Mouse (Mus musculus) brown adipose tissue, adult 24 weeks (tissue): ENCODE results near the gene Gm42906. TPM values are rescaled to one million over a fixed set of nuclear protein-coding genes. Genes with fewer than 3 reads are reported as not detected.
A peak's percentile ranks its signal among the peaks of the same experiment; 100 is the strongest.

Experiments used
- H3K27ac ChIP-seq: fragments of 200-500 bp; replicated peaks from 2 replicates; pipeline ENCODE4 v1.5.1; 2012; ENCODE audit warnings: low read depth, mild to moderate bottlenecking, low read length
- H3K4me1 ChIP-seq: fragments of 200-500 bp; 2 replicates; pipeline ENCODE4 v1.6.1; 2012; ENCODE audit warnings: low read length, mixed read lengths; ENCODE audit not compliant: control insufficient read depth, insufficient read depth, insufficient read length
- H3K4me3 ChIP-seq: fragments of 200-500 bp; 2 replicates; pipeline ENCODE4 v1.5.1; 2012; ENCODE audit warnings: low read depth, mild to moderate bottlenecking, low read length, moderate library complexity; ENCODE audit not compliant: insufficient read depth
- polyA plus RNA-seq: library from polyadenylated mRNA; stranded (reverse); fragments of >200 nt; gene quantifications from 2 replicates; pipeline ENCODE4 v1.2.4, GENCODE M21; 2012; ENCODE audit not compliant: missing spikeins, insufficient read depth, insufficient read length

The Gm42906 gene
- polyA plus RNA-seq, 1 experiment = not detected

GRCm38 (mm10) chr5:151105054-151105971 lies 322.6 kb downstream of the Gm42906 start:
- no peak overlapping the region for H3K27ac ChIP-seq
- no peak overlapping the region for H3K4me3 ChIP-seq
- H3K4me1 ChIP-seq = peaks cover 27% of the 10 kb centered on the region

- peaks cover 21% of the 10 kb centered on the region for H3K4me1 ChIP-seq
- no peak overlapping the region for H3K27ac ChIP-seq
- no peak overlapping the region for H3K4me3 ChIP-seq
These were observed 323.5 kb downstream of the Gm42906 start for GRCm38 (mm10) chr5:151104354-151105053.

GRCm38 (mm10) chr5:151103284-151103683 lies 324.7 kb downstream of the Gm42906 start:
- Histone ChIP-seq H3K4me3 (no peak overlapping the region), H3K27ac (no peak overlapping the region), H3K4me1 (peaks cover 15% of the 10 kb centered on the region)

GRCm38 (mm10) chr5:151102262-151102661 lies 325.7 kb downstream of the Gm42906 start:
- Histone ChIP-seq H3K27ac (no peak overlapping the region), H3K4me1 (peaks cover 14% of the 10 kb centered on the region), H3K4me3 (no peak overlapping the region)

- peaks cover 14% of the 10 kb centered on the region for H3K4me1 ChIP-seq
- peak overlapping the region; percentile 66 for H3K27ac ChIP-seq
- no peak overlapping the region for H3K4me3 ChIP-seq
These were observed 332.0 kb downstream of the Gm42906 start for GRCm38 (mm10) chr5:151096012-151096411.

- Histone ChIP-seq H3K4me1 (peaks cover 14% of the 10 kb centered on the region), H3K4me3 (no peak overlapping the region), H3K27ac (no peak overlapping the region)
These were observed 334.9 kb downstream of the Gm42906 start for GRCm38 (mm10) chr5:151092886-151093665.

GRCm38 (mm10) chr5:151090996-151091395 lies 337.0 kb downstream of the Gm42906 start:
- H3K4me1 ChIP-seq = peaks cover 23% of the 10 kb centered on the region
- no peak overlapping the region for H3K4me3 ChIP-seq
- H3K27ac ChIP-seq = no peak overlapping the region

- Histone ChIP-seq H3K4me3 (no peak overlapping the region), H3K27ac (no peak overlapping the region), H3K4me1 (peaks cover 25% of the 10 kb centered on the region)
These were observed 338.8 kb downstream of the Gm42906 start for GRCm38 (mm10) chr5:151089201-151089600.

GRCm38 (mm10) chr5:151086425-151087202 lies 341.3 kb downstream of the Gm42906 start:
- H3K4me1 ChIP-seq = peaks cover 25% of the 10 kb centered on the region
- H3K27ac ChIP-seq = peak overlapping the region; percentile 64
- no peak overlapping the region for H3K4me3 ChIP-seq

GRCm38 (mm10) chr5:151085749-151086148 lies 342.2 kb downstream of the Gm42906 start:
- Histone ChIP-seq H3K4me1 (peaks cover 25% of the 10 kb centered on the region), H3K27ac (no peak overlapping the region), H3K4me3 (no peak overlapping the region)

- H3K27ac ChIP-seq = no peak overlapping the region
- no peaks in the 10 kb centered on the region; the same call in 1 of the 2 replicates for H3K4me1 ChIP-seq
- H3K4me3 ChIP-seq = no peak overlapping the region
These were observed 347.7 kb downstream of the Gm42906 start for GRCm38 (mm10) chr5:151080276-151080675.

GRCm38 (mm10) chr5:151077953-151078352 lies 350.0 kb downstream of the Gm42906 start:
- H3K4me1 ChIP-seq = no peaks in the 10 kb centered on the region; the same call in 1 of the 2 replicates
- no peak overlapping the region for H3K27ac ChIP-seq
- H3K4me3 ChIP-seq = no peak overlapping the region

GRCm38 (mm10) chr5:151076917-151077316 lies 351.0 kb downstream of the Gm42906 start:
- Histone ChIP-seq H3K4me3 (no peak overlapping the region), H3K4me1 (no peaks in the 10 kb centered on the region; the same call in 1 of the 2 replicates), H3K27ac (peak overlapping the region; percentile 3; the same call in 1 of the 2 replicates)

- Histone ChIP-seq H3K27ac (no peak overlapping the region), H3K4me3 (no peak overlapping the region), H3K4me1 (no peaks in the 10 kb centered on the region; the same call in 1 of the 2 replicates)
These were observed 353.7 kb downstream of the Gm42906 start for GRCm38 (mm10) chr5:151074282-151074681.
